Mouse (Mus musculus) hindbrain, embryonic 14.5 days (tissue): ENCODE results near the gene Ttll5. TPM values are rescaled to one million over a fixed set of nuclear protein-coding genes. Genes with fewer than 3 reads are reported as not detected.

Source experiments
- ATAC-seq: fragments of 200-750 bp; cut with Nextera tagmentation; 2 replicates; pipeline ENCODE4 v1.8.0; 2017; ENCODE audit warnings: moderate number of reproducible peaks, mild to moderate bottlenecking, moderate TSS enrichment, moderate library complexity; ENCODE audit not compliant: low FRiP score
- DNase-seq: peaks from one replicate; pipeline ENCODE4 v3.0.0-alpha.2; 2015; ENCODE audit warnings: low spot score
- H3K27ac ChIP-seq: fragments of 300-500 bp; sonication (generic); 2 replicates; pipeline ENCODE4 v1.5.1; 2014; ENCODE audit warnings: mild to moderate bottlenecking, moderate library complexity
- H3K27me3 ChIP-seq: fragments of 300-500 bp; sonication (generic); 2 replicates; pipeline ENCODE4 v1.6.1; 2014; ENCODE audit warnings: mild to moderate bottlenecking, low read length, mixed read lengths; ENCODE audit not compliant: control insufficient read depth, insufficient read depth
- H3K36me3 ChIP-seq: fragments of 300-500 bp; sonication (generic); replicated peaks from 2 replicates; pipeline ENCODE4 v1.6.1; 2014; ENCODE audit not compliant: control insufficient read depth, insufficient read depth
- H3K4me1 ChIP-seq: fragments of 300-500 bp; sonication (generic); replicated peaks from 2 replicates; pipeline ENCODE4 v1.6.1; 2014; ENCODE audit warnings: antibody characterized with exemption, low read length, mixed read lengths; ENCODE audit not compliant: control insufficient read depth, insufficient read depth
- H3K4me2 ChIP-seq: fragments of 300-500 bp; sonication (generic); replicated peaks from 2 replicates; pipeline ENCODE4 v1.6.1; 2014; ENCODE audit warnings: mild to moderate bottlenecking, moderate library complexity
- H3K4me3 ChIP-seq: fragments of 300-500 bp; sonication (generic); replicated peaks from 2 replicates; pipeline ENCODE4 v1.5.1; 2014; ENCODE audit warnings: mild to moderate bottlenecking, low read length
- H3K9ac ChIP-seq: fragments of 300-500 bp; sonication (generic); 2 replicates; pipeline ENCODE4 v1.6.1; 2014
- H3K9me3 ChIP-seq: fragments of 300-500 bp; sonication (generic); 2 replicates; pipeline ENCODE4 v1.6.1; 2016; ENCODE audit warnings: low read length; ENCODE audit not compliant: control insufficient read depth
- WGBS: fragments of 180-500 bp; shearing (Covaris S2); extraction: QIAGEN DNeasy Blood & Tissue Kit; methylation state at CpG from one replicate; pipeline ENCODE4 v1.1.7; 2014; 5-methylcytosine and 5-hydroxymethylcytosine counted together
- polyA plus RNA-seq: library from polyadenylated mRNA; unstranded; fragments of >200 nt; fragmentation: Nextera tagmentation; extraction: Ambion mirVana; gene quantifications from 2 replicates; pipeline ENCODE4 v1.2.1, GENCODE M21; 2014

Ttll5 gene
- polyA plus RNA-seq, 1 experiment from 2014 or later: 14.4 TPM

- no peaks in the 10 kb centered on the region for H3K4me1 ChIP-seq
- DNase-seq: no peak
- H3K27me3 ChIP-seq: no peaks in the 10 kb centered on the region
- no peak overlapping the region for H3K9ac ChIP-seq
- WGBS: 88% methylated on average over 3 of the region's 3 CpGs
- no peak for ATAC-seq
- no peak overlapping the region for H3K4me3 ChIP-seq
- no peaks in the 10 kb centered on the region for H3K9me3 ChIP-seq
- no peak overlapping the region for H3K4me2 ChIP-seq
- H3K27ac ChIP-seq: no peak overlapping the region
- peaks cover 29% of the 10 kb centered on the region for H3K36me3 ChIP-seq
Observed at GRCm38 (mm10) chr12:85930713-85931112, 106.3 kb downstream of the Ttll5 start.

- Histone ChIP-seq H3K4me1 (no peaks in the 10 kb centered on the region), H3K9me3 (no peaks in the 10 kb centered on the region), H3K27ac (no peak overlapping the region), H3K27me3 (no peaks in the 10 kb centered on the region), H3K9ac (no peak overlapping the region), H3K4me3 (no peak overlapping the region), H3K36me3 (peaks cover 12% of the 10 kb centered on the region), H3K4me2 (no peak overlapping the region)
- WGBS: 83% methylated on average over 10 of the region's 10 CpGs
- no peak for DNase-seq
- no peak for ATAC-seq
Observed at GRCm38 (mm10) chr12:85933241-85933640, 108.8 kb downstream of the Ttll5 start.

GRCm38 (mm10) chr12:85937384-85937783, 112.9 kb downstream of the Ttll5 start:
- no peak for ATAC-seq
- H3K9me3 ChIP-seq: no peaks in the 10 kb centered on the region
- no peak overlapping the region for H3K4me3 ChIP-seq
- H3K9ac ChIP-seq: no peak overlapping the region
- H3K4me1 ChIP-seq: no peaks in the 10 kb centered on the region
- no peak for DNase-seq
- 96% methylated on average over 5 of the region's 5 CpGs for WGBS
- H3K27ac ChIP-seq: no peak overlapping the region
- no peak overlapping the region for H3K4me2 ChIP-seq
- H3K36me3 ChIP-seq: peaks cover 12% of the 10 kb centered on the region
- H3K27me3 ChIP-seq: no peaks in the 10 kb centered on the region

GRCm38 (mm10) chr12:85943456-85943855, 119.0 kb downstream of the Ttll5 start:
- DNase-seq (no peak), ATAC-seq (no peak)
- Histone ChIP-seq H3K4me1 (no peaks in the 10 kb centered on the region), H3K9me3 (no peaks in the 10 kb centered on the region), H3K27me3 (no peaks in the 10 kb centered on the region), H3K9ac (no peak overlapping the region), H3K36me3 (0 out of 2 replicates have a peak, but pooled peaks cover 9% of the 10 kb centered on the region), H3K4me2 (no peak overlapping the region), H3K27ac (no peak overlapping the region), H3K4me3 (no peak overlapping the region)
- 62% methylated on average over 10 of the region's 10 CpGs for WGBS

GRCm38 (mm10) chr12:85944419-85944818, 120.0 kb downstream of the Ttll5 start:
- Histone ChIP-seq H3K9me3 (no peaks in the 10 kb centered on the region), H3K36me3 (0 out of 2 replicates have a peak, but pooled peaks cover 9% of the 10 kb centered on the region), H3K4me1 (no peaks in the 10 kb centered on the region), H3K9ac (no peak overlapping the region), H3K4me2 (no peak overlapping the region), H3K4me3 (no peak overlapping the region), H3K27me3 (no peaks in the 10 kb centered on the region), H3K27ac (no peak overlapping the region)
- no peak for DNase-seq
- ATAC-seq: no peak
- 95% methylated on average over 3 of the region's 3 CpGs for WGBS

GRCm38 (mm10) chr12:85947161-85947560, 122.7 kb downstream of the Ttll5 start:
- Histone ChIP-seq H3K36me3 (peaks cover 9% of the 10 kb centered on the region; the same call in 1 of the 2 replicates), H3K4me1 (no peaks in the 10 kb centered on the region), H3K9ac (no peak overlapping the region), H3K9me3 (no peaks in the 10 kb centered on the region), H3K4me2 (no peak overlapping the region), H3K27me3 (no peaks in the 10 kb centered on the region), H3K4me3 (no peak overlapping the region), H3K27ac (no peak overlapping the region)
- WGBS: 95% methylated on average over 4 of the region's 4 CpGs
- DNase-seq (no peak), ATAC-seq (no peak)

GRCm38 (mm10) chr12:85949667-85950066, 125.2 kb downstream of the Ttll5 start:
- peaks cover 4% of the 10 kb centered on the region; the same call in 1 of the 2 replicates for H3K36me3 ChIP-seq
- 88% methylated on average over 6 of the region's 6 CpGs for WGBS
- ATAC-seq: no peak
- H3K4me2 ChIP-seq: no peak overlapping the region
- H3K9me3 ChIP-seq: no peaks in the 10 kb centered on the region
- no peak overlapping the region for H3K27ac ChIP-seq
- DNase-seq: no peak
- H3K27me3 ChIP-seq: no peaks in the 10 kb centered on the region
- no peak overlapping the region for H3K9ac ChIP-seq
- no peaks in the 10 kb centered on the region for H3K4me1 ChIP-seq
- no peak overlapping the region for H3K4me3 ChIP-seq

- WGBS: 93% methylated on average over 6 of the region's 6 CpGs
- Histone ChIP-seq H3K9me3 (no peaks in the 10 kb centered on the region), H3K4me2 (no peak overlapping the region), H3K36me3 (no peaks in the 10 kb centered on the region; the same call in 1 of the 2 replicates), H3K27ac (no peak overlapping the region), H3K27me3 (no peaks in the 10 kb centered on the region), H3K9ac (no peak overlapping the region), H3K4me1 (no peaks in the 10 kb centered on the region), H3K4me3 (no peak overlapping the region)
- ATAC-seq (no peak), DNase-seq (no peak)
Observed at GRCm38 (mm10) chr12:85950371-85950770, 125.9 kb downstream of the Ttll5 start.

- Histone ChIP-seq H3K27ac (no peak overlapping the region), H3K9ac (no peak overlapping the region), H3K9me3 (no peaks in the 10 kb centered on the region), H3K4me2 (no peak overlapping the region), H3K36me3 (no peaks in the 10 kb centered on the region; the same call in 1 of the 2 replicates), H3K4me1 (no peaks in the 10 kb centered on the region), H3K4me3 (no peak overlapping the region), H3K27me3 (no peaks in the 10 kb centered on the region)
- ATAC-seq: no peak
- 91% methylated on average over 4 of the region's 4 CpGs for WGBS
- DNase-seq: no peak
Observed at GRCm38 (mm10) chr12:85951036-85951435, 126.6 kb downstream of the Ttll5 start.

- no peak for ATAC-seq
- Histone ChIP-seq H3K9ac (no peak overlapping the region), H3K27me3 (no peaks in the 10 kb centered on the region), H3K4me2 (no peak overlapping the region), H3K4me1 (no peaks in the 10 kb centered on the region), H3K4me3 (no peak overlapping the region), H3K9me3 (no peaks in the 10 kb centered on the region), H3K27ac (no peak overlapping the region), H3K36me3 (no peaks in the 10 kb centered on the region; the same call in 1 of the 2 replicates)
- no peak for DNase-seq
- 95% methylated on average over 1 of the region's 1 CpGs for WGBS
Observed at GRCm38 (mm10) chr12:85951822-85952221, 127.4 kb downstream of the Ttll5 start.
